Mouse (Mus musculus): Measurements from ENCODE around the gene Trim27. TPM values are rescaled to one million over a fixed set of nuclear protein-coding genes. Genes with fewer than 3 reads are reported as not detected.
A peak's percentile ranks its signal among the peaks of the same experiment; 100 is the strongest.

Gene Trim27
- total and polyA plus RNA-seq, 2 experiments from 2014 or later: 65.0 to 74.5 TPM

GRCm38 (mm10) chr13:21176733-21177132 lies 2.5 kb upstream of the Trim27 start:
- Histone ChIP-seq H3K27me3 (ENCODE audit: insufficient read depth, low read length) (no peaks in the 10 kb centered on the region), H3K9me3 (ENCODE audit: low read length) (no peaks in the 10 kb centered on the region), H3K36me3 (ENCODE audit: insufficient read depth, low read length) (no peaks in the 10 kb centered on the region), H3K9ac (replicated peaks; ENCODE audit: low read length, poor library complexity, severe bottlenecking) (no peak overlapping the region), H3K4me2 (ENCODE audit: low read depth, low read length, poor library complexity, severe bottlenecking) (no peak overlapping the region), H3K27ac (ENCODE audit: low read depth, low read length) (no peak overlapping the region), H3K4me1 (ENCODE audit: insufficient read depth, low read length) (peaks cover 2% of the 10 kb centered on the region), H3K4me3 (ENCODE audit: low read depth, low read length) (no peak overlapping the region)
- TF ChIP-seq CTCF (IDR thresholded peaks at IDR 0.05): no peak
- ATAC-seq (ENCODE audit: low FRiP score) (no peak), DNase-seq (ENCODE audit: low spot score) (no peak)
- 65% methylated on average over 11 of the region's 11 CpGs for WGBS

GRCm38 (mm10) chr13:21177657-21178056 lies 1.6 kb upstream of the Trim27 start:
- no peaks in the 10 kb centered on the region for H3K36me3 ChIP-seq (ENCODE audit: insufficient read depth, low read length)
- H3K27me3 ChIP-seq (ENCODE audit: insufficient read depth, low read length): no peaks in the 10 kb centered on the region
- no peak overlapping the region for H3K4me2 ChIP-seq (ENCODE audit: low read depth, low read length, poor library complexity, severe bottlenecking)
- H3K4me3 ChIP-seq (ENCODE audit: low read depth, low read length): no peak overlapping the region
- DNase-seq (ENCODE audit: low spot score) (no peak), ATAC-seq (ENCODE audit: low FRiP score) (no peak)
- no peak overlapping the region for H3K27ac ChIP-seq (ENCODE audit: low read depth, low read length)
- H3K9ac ChIP-seq (replicated peaks; ENCODE audit: low read length, poor library complexity, severe bottlenecking): no peak overlapping the region
- TF ChIP-seq CTCF (IDR thresholded peaks at IDR 0.05): no peak
- peaks cover 7% of the 10 kb centered on the region for H3K4me1 ChIP-seq (ENCODE audit: insufficient read depth, low read length)
- no peaks in the 10 kb centered on the region for H3K9me3 ChIP-seq (ENCODE audit: low read length)
- 72% methylated on average over 5 of the region's 5 CpGs for WGBS

GRCm38 (mm10) chr13:21178364-21178763 lies 881 bp upstream of the Trim27 start:
- Histone ChIP-seq H3K36me3 (ENCODE audit: insufficient read depth, low read length) (no peaks in the 10 kb centered on the region), H3K4me2 (ENCODE audit: low read depth, low read length, poor library complexity, severe bottlenecking) (no peak overlapping the region), H3K4me3 (ENCODE audit: low read depth, low read length) (no peak overlapping the region), H3K9me3 (ENCODE audit: low read length) (no peaks in the 10 kb centered on the region), H3K27me3 (ENCODE audit: insufficient read depth, low read length) (no peaks in the 10 kb centered on the region), H3K4me1 (ENCODE audit: insufficient read depth, low read length) (peaks cover 7% of the 10 kb centered on the region), H3K9ac (replicated peaks; ENCODE audit: low read length, poor library complexity, severe bottlenecking) (no peak overlapping the region), H3K27ac (ENCODE audit: low read depth, low read length) (no peak overlapping the region)
- 88% methylated on average over 5 of the region's 5 CpGs for WGBS
- no peak for ATAC-seq (ENCODE audit: low FRiP score)
- no peak for DNase-seq (ENCODE audit: low spot score)
- TF ChIP-seq CTCF (IDR thresholded peaks at IDR 0.05): no peak

GRCm38 (mm10) chr13:21179724-21180550 lies 692 bp downstream of the Trim27 start:
- TF ChIP-seq CTCF (IDR thresholded peaks at IDR 0.05): no peak
- DNase-seq (ENCODE audit: low spot score): peak; percentile 92

GRCm38 (mm10) chr13:21180551-21181530 lies 1.6 kb downstream of the Trim27 start:
- no peak for TF ChIP-seq CTCF (IDR thresholded peaks at IDR 0.05)
- Histone ChIP-seq H3K9me3 (ENCODE audit: low read length) (no peaks in the 10 kb centered on the region), H3K36me3 (ENCODE audit: insufficient read depth, low read length) (peaks cover 11% of the 10 kb centered on the region), H3K27me3 (ENCODE audit: insufficient read depth, low read length) (no peaks in the 10 kb centered on the region), H3K4me1 (ENCODE audit: insufficient read depth, low read length) (peaks cover 7% of the 10 kb centered on the region), H3K4me3 (ENCODE audit: low read depth, low read length) (peak overlapping the region; percentile 99), H3K4me2 (ENCODE audit: low read depth, low read length, poor library complexity, severe bottlenecking) (peak overlapping the region; percentile 84), H3K27ac (ENCODE audit: low read depth, low read length) (peak overlapping the region; percentile 92), H3K9ac (replicated peaks; ENCODE audit: low read length, poor library complexity, severe bottlenecking) (peak overlapping the region; percentile 81)
- ATAC-seq (ENCODE audit: low FRiP score) (peak; percentile 69), DNase-seq (ENCODE audit: low spot score) (peak; percentile 46)
- under 1% methylated on average over 70 of the region's 71 CpGs for WGBS

More at GRCm38 (mm10) chr13:21179724-21180550, 692 bp downstream of the Trim27 start:
- H3K4me2 ChIP-seq (ENCODE audit: low read depth, low read length, poor library complexity, severe bottlenecking): peak overlapping the region; percentile 84
- H3K9me3 ChIP-seq (ENCODE audit: low read length): no peaks in the 10 kb centered on the region
- H3K4me3 ChIP-seq (ENCODE audit: low read depth, low read length): peak overlapping the region; percentile 99
- under 1% methylated on average over 60 of the region's 80 CpGs for WGBS
- no peaks in the 10 kb centered on the region for H3K27me3 ChIP-seq (ENCODE audit: insufficient read depth, low read length)
- peak overlapping the region; percentile 92 for H3K27ac ChIP-seq (ENCODE audit: low read depth, low read length)
- H3K36me3 ChIP-seq (ENCODE audit: insufficient read depth, low read length): peaks cover 5% of the 10 kb centered on the region; the same call in 1 of the 2 replicates
- peaks cover 7% of the 10 kb centered on the region for H3K4me1 ChIP-seq (ENCODE audit: insufficient read depth, low read length)
- ATAC-seq (ENCODE audit: low FRiP score): peak; percentile 92
- peak overlapping the region; percentile 81 for H3K9ac ChIP-seq (replicated peaks; ENCODE audit: low read length, poor library complexity, severe bottlenecking)
